ENCODE assay signal across 8 mouse cellular contexts in genomic region chr14:31207070-31207830, GRCm38 (mm10). TPM values are rescaled to one million over a fixed set of nuclear protein-coding genes. Genes with fewer than 3 reads are reported as not detected.
DNase-seq lines count a peak whose midpoint lies in the region; ATAC-seq and TF ChIP-seq lines count a peak whose summit lies in the region.

No protein-coding gene starts in this region.

- no peak for TF ChIP-seq CTCF in kidney, postnatal 0 days (IDR thresholded peaks at IDR 0.05; ENCODE audit: low read depth)
- TF ChIP-seq CTCF in small intestine, adult 2 months (IDR thresholded peaks at IDR 0.05; ENCODE audit: extremely low read depth, insufficient read length, insufficient replicate concordance, low read depth, low read length), result no peak

- no peak for DNase-seq in kidney, postnatal 0 days (ENCODE audit: low spot score)
- DNase-seq in kidney, adult 18-20 months, result no peak
- peak; percentile 44 for DNase-seq in c-Kit-positive CD71-positive TER-119-negative erythroid progenitor cells, embryonic 14.5 days (ENCODE audit: low read depth)
- no peak for DNase-seq in urinary bladder, adult 18-20 months (ENCODE audit: low spot score in 2 of 2)
- no peak for DNase-seq in retina, postnatal 1 day

- peaks cover 11% of the 10 kb centered on the region for H3K36me3 ChIP-seq in kidney, postnatal 0 days (ENCODE audit: insufficient read depth, low read length)
- H3K36me3 ChIP-seq in heart, embryonic 12.5 days, result peaks cover 49% of the 10 kb centered on the region
- peaks cover 27% of the 10 kb centered on the region for H3K36me3 ChIP-seq in liver, embryonic 12.5 days
- peaks cover 11% of the 10 kb centered on the region for H3K36me3 ChIP-seq in small intestine, adult 2 months (ENCODE audit: control insufficient read depth, insufficient read depth, low read length)

- peak overlapping the region; percentile 94 for H3K4me2 ChIP-seq in kidney, postnatal 0 days (ENCODE audit: low read length)
- peak overlapping the region; percentile 96 for H3K4me2 ChIP-seq in heart, embryonic 12.5 days
- H3K4me2 ChIP-seq in liver, embryonic 12.5 days, result peak overlapping the region; percentile 77

- no peak for ATAC-seq in kidney, postnatal 0 days (replicated peaks; ENCODE audit: low FRiP score, low read depth)
- no peak for ATAC-seq in heart, embryonic 12.5 days (ENCODE audit: insufficient number of reproducible peaks, low FRiP score)
- peak; percentile 77 for ATAC-seq in liver, embryonic 12.5 days

- WGBS in kidney, postnatal 0 days, result 79% methylated on average over 13 of the region's 13 CpGs
- 74% methylated on average over 13 of the region's 13 CpGs for WGBS in heart, embryonic 12.5 days
- WGBS in liver, embryonic 12.5 days (ENCODE audit: insufficient replicate concordance), result 69% methylated on average over 13 of the region's 13 CpGs
- 58% methylated on average over 13 of the region's 13 CpGs for WGBS in small intestine, adult 2 months

- no peak for TF ChIP-seq POLR2A in small intestine, adult 2 months (IDR thresholded peaks at IDR 0.05; ENCODE audit: low read depth, low read length)

- H3K4me1 ChIP-seq in kidney, postnatal 0 days (replicated peaks; ENCODE audit: insufficient read depth, low read length), result peaks cover 12% of the 10 kb centered on the region
- H3K4me1 ChIP-seq in heart, embryonic 12.5 days (replicated peaks), result peaks cover 48% of the 10 kb centered on the region
- peaks cover 56% of the 10 kb centered on the region for H3K4me1 ChIP-seq in liver, embryonic 12.5 days
- H3K4me1 ChIP-seq in small intestine, adult 2 months (ENCODE audit: control insufficient read depth, insufficient read depth, insufficient read length, low read length), result peaks cover 13% of the 10 kb centered on the region; the same call in 1 of the 2 replicates

- peak overlapping the region; percentile 83 for H3K4me3 ChIP-seq in kidney, postnatal 0 days (replicated peaks; ENCODE audit: low read depth, low read length)
- H3K4me3 ChIP-seq in heart, embryonic 12.5 days, result peak overlapping the region; percentile 89
- H3K4me3 ChIP-seq in liver, embryonic 12.5 days, result peak overlapping the region; percentile 80
- peak overlapping the region; percentile 98 for H3K4me3 ChIP-seq in small intestine, adult 2 months (ENCODE audit: low read depth, low read length)

- peak overlapping the region; percentile 91 for H3K9ac ChIP-seq in kidney, postnatal 0 days (ENCODE audit: low read depth, low read length)
- H3K9ac ChIP-seq in heart, embryonic 12.5 days, result peak overlapping the region; percentile 98
- H3K9ac ChIP-seq in liver, embryonic 12.5 days, result peak overlapping the region; percentile 94

- H3K27ac ChIP-seq in kidney, postnatal 0 days, result no peak overlapping the region
- peak overlapping the region; percentile 98 for H3K27ac ChIP-seq in heart, embryonic 12.5 days (ENCODE audit: poor library complexity, severe bottlenecking)
- peak overlapping the region; percentile 87 for H3K27ac ChIP-seq in liver, embryonic 12.5 days
- H3K27ac ChIP-seq in small intestine, adult 2 months (ENCODE audit: insufficient read depth, low read depth, low read length), result peak overlapping the region; percentile 10; the same call in 1 of the 2 replicates

- no peaks in the 10 kb centered on the region for H3K27me3 ChIP-seq in kidney, postnatal 0 days (ENCODE audit: insufficient read depth, low read length)
- H3K27me3 ChIP-seq in heart, embryonic 12.5 days (replicated peaks), result no peaks in the 10 kb centered on the region
- H3K27me3 ChIP-seq in liver, embryonic 12.5 days (replicated peaks), result peaks cover 8% of the 10 kb centered on the region; the same call in 1 of the 2 replicates
- no peaks in the 10 kb centered on the region for H3K27me3 ChIP-seq in small intestine, adult 2 months (ENCODE audit: control insufficient read depth, insufficient read depth, low read length)

- H3K9me3 ChIP-seq in kidney, postnatal 0 days (replicated peaks; ENCODE audit: low read length), result no peaks in the 10 kb centered on the region
- no peaks in the 10 kb centered on the region for H3K9me3 ChIP-seq in heart, embryonic 12.5 days (replicated peaks)
- H3K9me3 ChIP-seq in liver, embryonic 12.5 days (replicated peaks), result no peaks in the 10 kb centered on the region

RNA-seq across cellular contexts. Expression of gene Tnnc1, which starts 0.9 kb away (rescaled TPM):
- 0.79 and 0.95 TPM in 2 replicates for polyA plus RNA-seq in kidney, postnatal 0 days (2015; fragmentation: Nextera tagmentation; extraction: Ambion mirVana)
- 3,183 and 3,245 TPM in 2 replicates for polyA plus RNA-seq in heart, embryonic 12.5 days (2016; fragmentation: Nextera tagmentation; extraction: Ambion mirVana)
- 10.8 and 11.5 TPM in 2 replicates for polyA plus RNA-seq in liver, embryonic 12.5 days (2016; fragmentation: Nextera tagmentation; extraction: Ambion mirVana)
- polyA plus RNA-seq in small intestine, adult 2 months (2012; rRNA removed), result 0.34 TPM in 1 of 2 replicates, not detected in the other

RNA-seq across cellular contexts. Expression of gene Nisch, which starts 9.5 kb away (rescaled TPM):
- polyA plus RNA-seq in kidney, postnatal 0 days (2015; fragmentation: Nextera tagmentation; extraction: Ambion mirVana), result 197 and 214 TPM in 2 replicates
- 446 and 471 TPM in 2 replicates for polyA plus RNA-seq in heart, embryonic 12.5 days (2016; fragmentation: Nextera tagmentation; extraction: Ambion mirVana)
- polyA plus RNA-seq in liver, embryonic 12.5 days (2016; fragmentation: Nextera tagmentation; extraction: Ambion mirVana), result 145 and 151 TPM in 2 replicates
- 120 and 157 TPM in 2 replicates for polyA plus RNA-seq in small intestine, adult 2 months (2012; rRNA removed)

RNA-seq across cellular contexts. Expression of gene Sema3g, which starts 10.4 kb away (rescaled TPM):
- polyA plus RNA-seq in kidney, postnatal 0 days (2015; fragmentation: Nextera tagmentation; extraction: Ambion mirVana), result 6.5 and 7.8 TPM in 2 replicates
- polyA plus RNA-seq in heart, embryonic 12.5 days (2016; fragmentation: Nextera tagmentation; extraction: Ambion mirVana), result 0.34 and 0.50 TPM in 2 replicates
- polyA plus RNA-seq in liver, embryonic 12.5 days (2016; fragmentation: Nextera tagmentation; extraction: Ambion mirVana), result 0.04 and 0.18 TPM in 2 replicates
- polyA plus RNA-seq in small intestine, adult 2 months (2012; rRNA removed), result 1.5 and 2.1 TPM in 2 replicates

RNA-seq across cellular contexts. Expression of gene Stab1, which starts 38.8 kb away (rescaled TPM):
- polyA plus RNA-seq in kidney, postnatal 0 days (2015; fragmentation: Nextera tagmentation; extraction: Ambion mirVana), result 26.4 and 27.8 TPM in 2 replicates
- 48.3 and 56.7 TPM in 2 replicates for polyA plus RNA-seq in heart, embryonic 12.5 days (2016; fragmentation: Nextera tagmentation; extraction: Ambion mirVana)
- 27.4 and 28.0 TPM in 2 replicates for polyA plus RNA-seq in liver, embryonic 12.5 days (2016; fragmentation: Nextera tagmentation; extraction: Ambion mirVana)
- 31.3 and 65.4 TPM in 2 replicates for polyA plus RNA-seq in small intestine, adult 2 months (2012; rRNA removed)

RNA-seq across cellular contexts. Expression of gene Phf7, which starts 43.9 kb away (rescaled TPM):
- 16.8 and 18.1 TPM in 2 replicates for polyA plus RNA-seq in kidney, postnatal 0 days (2015; fragmentation: Nextera tagmentation; extraction: Ambion mirVana)
- 8.1 and 11.6 TPM in 2 replicates for polyA plus RNA-seq in heart, embryonic 12.5 days (2016; fragmentation: Nextera tagmentation; extraction: Ambion mirVana)
- polyA plus RNA-seq in liver, embryonic 12.5 days (2016; fragmentation: Nextera tagmentation; extraction: Ambion mirVana), result 9.9 and 10.0 TPM in 2 replicates
- polyA plus RNA-seq in small intestine, adult 2 months (2012; rRNA removed), result 1.3 and 2.3 TPM in 2 replicates

Comparison
In these comparisons a context has a peak if more than half of its experiments do, and no peak if none do; other contexts are left out.
1. RNA of gene Tnnc1, which starts 0.9 kb away (polyA plus RNA-seq): 3,183 to 3,245 TPM in heart, embryonic 12.5 days; 10.8 to 11.5 TPM in liver, embryonic 12.5 days, 0.79 to 0.95 TPM in kidney, postnatal 0 days and 0.34 TPM in small intestine, adult 2 months; every median in the first group is over 100 times any median in the second.
2. Peak in every context shown above with its lines, with median percentiles within 50 percentile points of each other: H3K4me2 ChIP-seq, H3K4me3 ChIP-seq and H3K9ac ChIP-seq.